Mouse (Mus musculus) brain, embryonic 14.5 days (tissue): ENCODE measurements around the gene Ovch2. TPM values are rescaled to one million over a fixed set of nuclear protein-coding genes. Genes with fewer than 3 reads are reported as not detected.
A peak's percentile ranks its signal among the peaks of the same experiment; 100 is the strongest.

Experiments used
- DNase-seq: peaks from one replicate; pipeline ENCODE4 v3.0.0-alpha.2; 2011; ENCODE audit warnings: low read depth
- CTCF ChIP-seq: fragments of 200-500 bp; IDR thresholded peaks from 2 replicates; pipeline ENCODE4 v1.5.1; 2012; ENCODE audit warnings: inconsistent platforms, mild to moderate bottlenecking, moderate library complexity, borderline replicate concordance; ENCODE audit not compliant: insufficient read depth, insufficient read length; ENCODE audit errors: extremely low read depth
- POLR2A ChIP-seq: fragments of 200-500 bp; IDR thresholded peaks from 2 replicates; pipeline ENCODE4 v1.6.1; 2012; ENCODE audit warnings: mild to moderate bottlenecking, inconsistent platforms, borderline replicate concordance; ENCODE audit not compliant: poor library complexity, insufficient read depth, insufficient read length, severe bottlenecking; ENCODE audit errors: extremely low read depth
- polyA plus RNA-seq: library from polyadenylated mRNA; depleted of rRNA; stranded (reverse); fragments of >200 nt; gene quantifications from 2 replicates; pipeline ENCODE4 v1.2.3, GENCODE M21; 2012

Gene Ovch2
- polyA plus RNA-seq, 1 experiment = not detected

- DNase-seq = no peak
- no peak for TF ChIP-seq CTCF
- no peak for TF ChIP-seq POLR2A
Measured at GRCm38 (mm10) chr7:107770812-107771211, 30.2 kb downstream of the Ovch2 start.

DNA sequence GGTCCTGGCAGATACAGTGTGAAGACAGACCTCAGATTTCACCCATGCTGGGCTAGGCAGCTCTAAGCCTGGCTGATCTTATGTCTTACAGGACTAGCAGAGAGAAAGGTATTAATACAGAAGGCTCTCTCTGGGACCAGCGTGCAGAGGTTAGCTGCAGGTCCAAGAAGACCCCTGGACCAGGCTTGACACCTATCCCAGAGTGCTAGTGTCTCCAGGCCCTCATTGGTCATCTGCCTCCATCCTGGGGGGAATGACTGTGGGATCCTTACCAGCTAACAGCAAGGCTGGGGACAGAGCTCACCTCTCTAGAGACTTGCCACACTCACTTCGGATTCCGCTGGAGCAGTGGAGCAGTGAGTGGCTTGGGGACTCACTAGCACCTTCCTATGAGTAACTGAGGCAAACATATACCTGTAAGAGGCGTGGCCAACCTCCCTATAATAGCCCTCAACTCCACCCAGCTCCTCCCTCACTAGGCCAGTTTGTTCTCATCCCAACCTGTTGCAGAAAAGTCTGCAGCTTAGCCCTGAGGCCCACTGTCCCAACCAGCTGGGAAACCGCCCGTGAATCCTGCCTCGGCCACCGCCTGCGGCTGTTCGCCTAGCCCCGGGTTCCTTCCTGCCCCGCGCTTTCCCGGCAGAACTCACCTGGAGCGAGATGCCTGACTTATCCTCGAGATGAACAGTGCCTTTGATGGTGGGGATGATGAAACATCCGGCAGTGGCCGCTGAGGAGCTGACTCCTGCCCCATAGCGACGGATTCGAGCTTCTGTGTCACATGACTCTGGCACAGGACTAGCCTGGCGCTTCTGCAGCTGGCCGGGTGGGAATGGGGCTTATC lies 43.5 kb downstream of the Ovch2 start, which contains the start of gene Cyb5r2:
TSS of gene Cyb5r2 (minus strand) at position 725 of the 844 bp plus-strand sequence.
- DNase-seq = peak; percentile 37
- no peak for TF ChIP-seq CTCF
- TF ChIP-seq POLR2A = no peak

- DNase-seq = no peak
- TF ChIP-seq CTCF = no peak
- no peak for TF ChIP-seq POLR2A
Measured at GRCm38 (mm10) chr7:107756748-107757147, 44.3 kb downstream of the Ovch2 start.

DNA sequence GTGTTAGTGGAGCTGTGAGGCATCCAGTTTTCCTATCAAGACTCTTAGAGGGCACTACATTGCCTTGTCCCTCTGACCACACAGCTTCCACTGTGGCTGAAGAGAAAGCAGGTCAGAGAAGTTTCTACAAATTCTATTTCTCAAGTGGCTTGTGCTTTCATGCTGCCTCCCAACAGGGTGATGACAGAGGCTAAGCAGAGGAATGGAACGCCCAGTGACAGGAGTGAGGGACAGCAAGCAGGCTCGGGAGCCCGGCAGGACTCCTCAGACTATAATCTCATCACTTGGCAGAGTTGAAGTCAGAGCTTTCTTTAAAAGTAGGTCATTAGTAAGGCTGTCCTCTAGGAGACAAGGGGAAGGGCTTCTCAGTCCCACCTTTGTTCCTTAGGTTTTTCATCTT lies 45.1 kb downstream of the Ovch2 start:
- DNase-seq = no peak
- TF ChIP-seq POLR2A (no peak), CTCF (no peak)

GRCm38 (mm10) chr7:107752031-107752520 lies 48.9 kb downstream of the Ovch2 start:
- no peak for TF ChIP-seq POLR2A
- no peak for TF ChIP-seq CTCF
- peak; percentile 6 for DNase-seq

DNA sequence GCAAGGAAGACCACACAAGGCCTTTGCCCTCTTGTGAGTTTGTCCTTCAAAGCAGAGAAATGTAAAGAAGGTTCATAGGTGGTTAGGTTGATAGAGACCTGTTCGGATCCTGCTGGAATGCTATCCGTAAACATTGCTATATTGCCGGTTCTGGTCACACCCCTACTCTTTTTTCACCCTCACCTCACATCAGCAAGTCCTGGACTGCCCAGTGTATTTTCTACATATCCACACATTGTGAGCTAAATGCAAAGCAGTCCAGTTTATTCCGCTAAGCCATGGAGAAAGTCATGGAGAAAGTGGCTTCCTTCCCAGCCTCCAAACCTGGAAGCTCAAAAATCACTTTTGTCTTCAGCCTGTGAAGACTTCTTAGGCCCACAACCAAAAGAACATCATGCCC lies 51.3 kb downstream of the Ovch2 start:
- DNase-seq = no peak
- no peak for TF ChIP-seq CTCF
- no peak for TF ChIP-seq POLR2A

DNA sequence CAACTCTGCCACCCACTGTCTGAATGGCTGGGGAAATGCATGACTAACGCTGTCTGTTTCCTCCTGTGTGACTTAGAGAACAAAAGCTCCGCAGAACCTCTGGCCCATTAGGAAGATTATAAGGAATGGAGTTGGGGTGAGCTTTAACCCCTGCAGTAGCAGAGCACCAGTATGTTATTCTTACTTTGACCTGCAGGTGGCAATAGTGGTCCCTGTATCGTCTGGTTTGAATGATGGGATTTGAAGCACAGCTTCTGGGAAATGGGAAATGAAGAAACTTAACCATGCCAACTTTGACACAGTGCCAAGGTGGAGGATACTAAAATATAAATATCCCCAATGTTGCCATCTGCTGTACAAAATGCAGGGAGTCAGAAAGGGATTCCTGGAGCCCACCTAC lies 51.7 kb downstream of the Ovch2 start:
- TF ChIP-seq CTCF (peak; percentile 71; the same call in 1 of the 2 replicates), POLR2A (no peak)
- DNase-seq = peak; percentile 75

DNA sequence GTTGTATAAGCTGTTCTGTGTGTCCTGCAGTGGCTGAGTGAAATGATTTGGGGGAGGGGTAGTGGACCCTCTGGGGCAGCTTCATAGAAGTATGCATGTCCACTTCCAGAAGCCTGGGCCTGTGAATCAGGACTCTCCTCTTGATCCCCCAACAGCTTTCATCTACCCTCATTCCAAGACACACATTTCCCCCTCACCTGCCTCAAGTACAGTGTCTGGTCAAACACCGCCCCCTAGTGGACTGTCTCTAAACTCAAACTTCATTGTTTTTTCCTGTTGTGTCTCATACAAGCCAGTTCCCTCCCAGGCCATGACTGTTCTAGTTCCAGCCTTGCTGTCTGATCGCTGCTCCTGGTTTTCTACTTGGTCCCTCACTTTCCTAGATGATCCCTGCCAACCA lies 53.1 kb downstream of the Ovch2 start:
- TF ChIP-seq CTCF (peak; percentile 67; the same call in 1 of the 2 replicates), POLR2A (no peak)

DNA sequence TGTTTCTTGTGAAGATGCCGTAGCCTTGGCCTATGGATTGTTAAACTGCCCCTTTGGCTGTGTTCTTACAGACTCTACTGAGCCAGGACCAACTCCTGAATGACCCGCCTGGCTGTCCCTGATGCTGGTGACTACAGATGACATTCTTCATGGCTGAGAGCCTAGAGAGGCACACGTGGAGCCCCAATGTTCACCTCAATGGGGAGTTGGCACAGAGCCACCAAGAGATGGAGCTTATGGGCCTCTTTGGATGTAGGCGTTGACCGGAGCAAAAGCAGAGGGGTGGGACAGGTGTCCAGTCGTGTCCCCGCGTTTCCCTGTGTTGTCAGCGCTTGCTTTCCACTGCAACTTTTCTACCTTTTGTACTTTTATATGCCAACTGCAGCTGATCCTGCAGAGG lies 53.5 kb downstream of the Ovch2 start:
- TF ChIP-seq POLR2A (no peak), CTCF (no peak)

More for the DNA sequence above, 53.1 kb downstream of the Ovch2 start:
- peak; percentile 72 for DNase-seq

GRCm38 (mm10) chr7:107746036-107746435 lies 55.0 kb downstream of the Ovch2 start:
- TF ChIP-seq POLR2A (no peak), CTCF (no peak)
- DNase-seq = no peak

More for the DNA sequence above, 53.5 kb downstream of the Ovch2 start:
- no peak for DNase-seq

GRCm38 (mm10) chr7:107745111-107745510 lies 55.9 kb downstream of the Ovch2 start:
- TF ChIP-seq POLR2A (no peak), CTCF (no peak)
- DNase-seq = no peak
